In the genomic region with DNA sequence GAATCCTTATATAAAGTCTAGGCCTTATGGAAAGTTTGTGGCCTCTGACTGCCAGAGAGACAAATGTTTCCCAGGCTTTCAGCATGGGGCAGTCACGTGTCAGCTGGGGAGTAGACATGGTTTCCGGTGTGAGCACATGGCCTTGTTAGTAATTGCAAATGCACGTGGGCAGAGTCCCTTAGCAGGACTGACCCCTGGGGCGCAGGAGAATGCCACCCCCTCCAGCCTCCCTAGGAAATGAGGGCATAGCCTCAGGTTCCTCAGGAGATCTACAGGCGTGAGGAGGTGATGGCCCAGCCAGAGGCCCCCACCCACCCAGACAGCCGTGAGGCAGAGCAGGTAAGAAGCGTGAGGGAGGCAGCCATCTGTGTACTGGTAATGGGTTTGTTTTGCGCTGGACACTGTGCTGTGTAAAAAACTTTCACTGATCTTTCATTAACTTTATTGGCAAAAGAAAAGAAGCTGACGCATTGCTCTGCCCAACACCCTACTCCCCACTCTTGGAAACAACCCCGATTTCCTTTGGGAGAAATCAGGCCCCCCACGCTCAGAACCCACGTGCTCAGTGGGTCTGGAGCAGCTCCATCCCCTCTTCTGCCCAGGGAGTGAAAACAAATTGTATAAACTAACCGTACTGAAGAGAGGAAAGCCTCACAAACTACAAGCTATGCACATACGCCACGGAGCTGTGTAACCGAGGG, we compare ENCODE assay signal across 8 mouse cellular contexts. TPM values are rescaled to one million over a fixed set of nuclear protein-coding genes. Genes with fewer than 3 reads are reported as not detected.
A peak's percentile ranks its signal among the peaks of the same experiment; 100 is the strongest.
DNase-seq lines count a peak whose midpoint lies in the region; ATAC-seq and TF ChIP-seq lines count a peak whose summit lies in the region.

No protein-coding gene starts in this region.

- WGBS in limb, embryonic 13.5 days: 18% methylated on average over 16 of the region's 16 CpGs

- POLR2A ChIA-PET in Patski (lab: Charles Lee): interaction anchor here (0.6 to 0.7 kb wide), 2 partner anchors 15 to 134 kb away, joined by 3 to 7 read pairs; no protein-coding TSS in a partner anchor

- H3K27ac ChIP-seq in limb, embryonic 13.5 days: peak overlapping the region; percentile 96

- H3K9me3 ChIP-seq in limb, embryonic 13.5 days: no peaks in the 10 kb centered on the region

- no peak overlapping the region for H3K9ac ChIP-seq in limb, embryonic 13.5 days

- H3K36me3 ChIP-seq in limb, embryonic 13.5 days: no peaks in the 10 kb centered on the region

- no peak for TF ChIP-seq CTCF in Patski (IDR thresholded peaks at IDR 0.05)

- DNase-seq in heart, adult 9 months (ENCODE audit: low spot score in 2 of 2): peak; percentile 79 to 84
- DNase-seq in heart, adult 8-10 months (ENCODE audit: low spot score): no peak
- peak; percentile 85 for DNase-seq in Patski (ENCODE audit: low read depth, low spot score)
- peak; percentile 53 for DNase-seq in heart, postnatal 25 days (ENCODE audit: low spot score)
- DNase-seq in gastrocnemius, postnatal 10 days: no peak
- no peak for DNase-seq in layer of hippocampus, adult 8-10 months (ENCODE audit: low spot score in 2 of 2)
- no peak for DNase-seq in c-Kit-positive CD71-positive TER-119-positive erythroid progenitor cells, embryonic 14.5 days (ENCODE audit: low spot score)

- ATAC-seq in Patski: peak; percentile 56
- ATAC-seq in limb, embryonic 13.5 days (ENCODE audit: low FRiP score, low read depth): no peak; the same call in 1 of the 2 replicates

- no peak overlapping the region for H3K4me3 ChIP-seq in limb, embryonic 13.5 days

- H3K27me3 ChIP-seq in Patski: no peaks in the 10 kb centered on the region
- H3K27me3 ChIP-seq in limb, embryonic 13.5 days: no peaks in the 10 kb centered on the region

- H3K4me2 ChIP-seq in limb, embryonic 13.5 days (replicated peaks): peak overlapping the region; percentile 26

- in situ Hi-C loops in Patski (cut with MboI; ENCODE audit: low pct_unique_long_range_greater_than_20kb): no loop called here

- H3K4me1 ChIP-seq in limb, embryonic 13.5 days: peaks cover 53% of the 10 kb centered on the region

- CTCF ChIA-PET in Patski (lab: Charles Lee): interaction anchor here (1.2 to 1.5 kb wide), 2 partner anchors 10 to 13 kb away, joined by 3 read pairs; no protein-coding TSS in a partner anchor

- intact Hi-C loops in heart, postnatal 25 days (cut with DNase I): no loop called here

RNA-seq across cellular contexts. Expression of a gene that starts 35.8 kb away (rescaled TPM):
- 10 to 100 TPM; 32.9 to 57.7 (median 53.5) TPM for total RNA-seq in heart, adult 8-10 months (2022)
- polyA plus RNA-seq in Patski (2021): 16.2 TPM
- total RNA-seq in heart, postnatal 25 days (2021): 10 to 100 TPM; 47.9 to 78.9 TPM
- polyA plus RNA-seq in limb, embryonic 13.5 days (2015; fragmentation: Nextera tagmentation; extraction: Ambion mirVana): 69.7 and 76.0 TPM in 2 replicates
- 100 to 1,000 TPM; 258 to 272 TPM for total RNA-seq in gastrocnemius, postnatal 10 days (2021)
- total RNA-seq in layer of hippocampus, adult 8-10 months (2022): 1 to 10 TPM; 1.5 to 3.7 (median 2.4) TPM

RNA-seq across cellular contexts. Expression of a gene that starts 48.6 kb away (rescaled TPM):
- 1 to 10 TPM; 2.6 to 6.7 (median 3.5) TPM for total RNA-seq in heart, adult 8-10 months (2022)
- polyA plus RNA-seq in Patski (2021): 14.2 TPM
- total RNA-seq in heart, postnatal 25 days (2021): 1 to 10 TPM; 3.0 to 3.3 TPM
- 13.4 and 13.8 TPM in 2 replicates for polyA plus RNA-seq in limb, embryonic 13.5 days (2015; fragmentation: Nextera tagmentation; extraction: Ambion mirVana)
- 1 to 10 TPM; 3.1 to 4.7 TPM for total RNA-seq in gastrocnemius, postnatal 10 days (2021)
- 10 to 100 TPM; 36.0 to 49.4 (median 43.5) TPM for total RNA-seq in layer of hippocampus, adult 8-10 months (2022)

Comparison
In these comparisons a context has a peak if more than half of its experiments do, and no peak if none do; other contexts are left out.
1. DNase-seq: peak in heart, adult 9 months (2 of 2), Patski (single experiment) and heart, postnatal 25 days (single experiment); none in heart, adult 8-10 months (single experiment), gastrocnemius, postnatal 10 days (single experiment), layer of hippocampus, adult 8-10 months (0 of 2) and c-Kit-positive CD71-positive TER-119-positive erythroid progenitor cells, embryonic 14.5 days (single experiment).
2. RNA of a gene that starts 35.8 kb away (total RNA-seq): 258 to 272 TPM in gastrocnemius, postnatal 10 days, 47.9 to 78.9 TPM in heart, postnatal 25 days and 32.9 to 57.7 TPM in heart, adult 8-10 months; 1.5 to 3.7 TPM in layer of hippocampus, adult 8-10 months; every median in the first group is over 4 times any median in the second.
3. RNA of a gene that starts 48.6 kb away (total RNA-seq): 36.0 to 49.4 TPM in layer of hippocampus, adult 8-10 months; 3.1 to 4.7 TPM in gastrocnemius, postnatal 10 days, 2.6 to 6.7 TPM in heart, adult 8-10 months and 3.0 to 3.3 TPM in heart, postnatal 25 days; every median in the first group is over 4 times any median in the second.